Mouse (Mus musculus) liver, embryonic 12.5 days (tissue): ENCODE data around the gene Lyst. TPM values are rescaled to one million over a fixed set of nuclear protein-coding genes. Genes with fewer than 3 reads are reported as not detected.
A peak's percentile ranks its signal among the peaks of the same experiment; 100 is the strongest.
"Not testable (repeated sequence)": the region's sequence is repeated elsewhere in the genome, so short reads cannot be mapped to it uniquely, and the experiment has no call there.

Experiments
- ATAC-seq: fragments of 200-750 bp; cut with Nextera tagmentation; 2 replicates; pipeline ENCODE4 v1.8.0; 2017; ENCODE audit warnings: moderate number of reproducible peaks, mild to moderate bottlenecking, moderate library complexity
- H3K27ac ChIP-seq: fragments of 300-500 bp; sonication (generic); 2 replicates; pipeline ENCODE4 v1.5.1; 2016; ENCODE audit warnings: mild to moderate bottlenecking
- H3K27me3 ChIP-seq: fragments of 300-500 bp; sonication (generic); replicated peaks from 2 replicates; pipeline ENCODE4 v1.6.1; 2016; ENCODE audit warnings: mild to moderate bottlenecking, moderate library complexity
- H3K36me3 ChIP-seq: fragments of 300-500 bp; sonication (generic); 2 replicates; pipeline ENCODE4 v1.6.1; 2016; ENCODE audit warnings: mild to moderate bottlenecking, moderate library complexity
- H3K4me1 ChIP-seq: fragments of 300-500 bp; sonication (generic); 2 replicates; pipeline ENCODE4 v1.6.1; 2016
- H3K4me2 ChIP-seq: fragments of 300-500 bp; sonication (generic); 2 replicates; pipeline ENCODE4 v1.6.1; 2016; ENCODE audit warnings: mild to moderate bottlenecking, moderate library complexity
- H3K4me3 ChIP-seq: fragments of 300-500 bp; sonication (generic); 2 replicates; pipeline ENCODE4 v1.5.1; 2016; ENCODE audit warnings: mild to moderate bottlenecking, moderate library complexity
- H3K9ac ChIP-seq: fragments of 300-500 bp; sonication (generic); 2 replicates; pipeline ENCODE4 v1.6.1; 2016; ENCODE audit warnings: mild to moderate bottlenecking, moderate library complexity
- H3K9me3 ChIP-seq: fragments of 300-500 bp; sonication (generic); replicated peaks from 2 replicates; pipeline ENCODE4 v1.6.1; 2016; ENCODE audit warnings: mild to moderate bottlenecking, moderate library complexity
- WGBS: fragments of 180-500 bp; shearing (Covaris S2); methylation state at CpG from one replicate; pipeline ENCODE4 v1.1.7; 2016; ENCODE audit not compliant: insufficient replicate concordance; 5-methylcytosine and 5-hydroxymethylcytosine counted together
- polyA plus RNA-seq: library from polyadenylated mRNA; unstranded; fragments of >200 nt; fragmentation: Nextera tagmentation; extraction: Ambion mirVana; gene quantifications from 2 replicates; pipeline ENCODE4 v1.2.1, GENCODE M21; 2016

The Lyst gene
- polyA plus RNA-seq, 1 experiment from 2014 or later = 1.9 TPM

- Histone ChIP-seq H3K4me3 (no peak overlapping the region), H3K9ac (no peak overlapping the region), H3K27me3 (no peaks in the 10 kb centered on the region), H3K4me2 (no peak overlapping the region), H3K9me3 (no peaks in the 10 kb centered on the region), H3K4me1 (no peaks in the 10 kb centered on the region), H3K27ac (no peak overlapping the region), H3K36me3 (0 out of 2 replicates have a peak, but pooled peaks cover 11% of the 10 kb centered on the region)
- ATAC-seq = no peak
- WGBS = 81% methylated on average over 3 of the region's 3 CpGs
Observed at GRCm38 (mm10) chr13:13655453-13655852, 65.3 kb downstream of the Lyst start.

DNA sequence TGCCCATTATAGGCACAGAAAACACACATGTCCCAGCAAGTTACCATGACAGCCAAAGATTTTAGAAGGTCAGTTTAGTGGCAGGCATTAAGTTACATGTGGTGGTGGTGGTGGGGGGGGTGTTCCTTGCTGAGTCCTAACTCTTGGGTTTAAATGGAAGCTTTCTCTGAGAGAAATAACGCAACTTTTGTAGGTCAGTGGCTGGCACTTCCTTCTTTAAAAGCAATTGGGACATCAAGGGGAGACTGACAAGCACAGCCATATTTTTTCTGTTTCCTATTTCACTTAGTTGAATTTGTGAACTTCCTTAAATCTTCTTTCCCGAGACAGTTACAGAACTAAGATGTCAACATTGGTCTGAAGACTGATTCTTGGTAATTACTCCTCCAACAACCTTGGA is 75.9 kb downstream of the Lyst start:
- H3K36me3 ChIP-seq = peaks cover 10% of the 10 kb centered on the region
- ATAC-seq, H3K9me3 ChIP-seq, H3K9ac ChIP-seq, H3K4me2 ChIP-seq, H3K27me3 ChIP-seq, H3K4me1 ChIP-seq, H3K4me3 ChIP-seq, H3K27ac ChIP-seq: not testable (repeated sequence)
- 55% methylated on average over 2 of the region's 2 CpGs for WGBS

GRCm38 (mm10) chr13:13670669-13671068 is 80.5 kb downstream of the Lyst start:
- WGBS = 60% methylated on average over 5 of the region's 5 CpGs
- Histone ChIP-seq H3K9me3 (no peaks in the 10 kb centered on the region), H3K27me3 (no peaks in the 10 kb centered on the region), H3K27ac (no peak overlapping the region), H3K9ac (no peak overlapping the region), H3K4me1 (no peaks in the 10 kb centered on the region), H3K36me3 (peaks cover 18% of the 10 kb centered on the region), H3K4me3 (no peak overlapping the region), H3K4me2 (no peak overlapping the region)
- ATAC-seq = no peak

DNA sequence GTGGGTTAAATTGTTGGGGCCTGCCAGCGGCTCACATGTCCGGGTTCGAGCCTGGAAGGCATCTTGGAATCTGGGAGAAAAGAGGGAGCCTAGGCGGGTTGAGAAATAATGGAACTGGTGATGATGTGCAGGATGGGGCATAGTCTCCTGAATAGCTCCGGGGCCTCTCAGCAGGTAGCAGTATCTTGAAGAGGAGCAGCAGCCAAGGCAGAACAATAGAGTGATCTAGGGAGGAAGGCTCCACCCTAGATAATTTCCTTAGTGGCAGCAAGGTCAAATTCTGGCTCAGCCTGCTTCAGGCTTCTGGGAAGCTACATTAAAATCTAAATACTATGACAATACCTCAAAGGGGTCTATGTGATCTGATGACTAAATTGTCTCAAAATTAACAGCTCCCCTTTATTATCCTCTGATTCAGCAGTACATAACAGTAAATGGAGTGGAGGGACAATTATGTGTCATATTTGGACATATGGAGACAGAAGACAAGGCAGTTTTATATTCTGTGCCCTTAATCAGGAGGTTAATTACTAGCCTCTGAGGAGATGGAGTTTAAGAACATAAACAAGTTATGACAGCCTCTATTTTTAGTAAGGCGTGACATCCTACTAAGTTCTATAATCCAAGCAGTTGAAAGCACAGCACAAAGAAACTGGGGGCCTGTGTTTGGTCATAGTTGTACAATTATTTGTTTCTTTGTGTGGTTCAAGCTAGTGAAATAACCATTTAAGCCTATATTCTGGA is 81.6 kb downstream of the Lyst start:
- Histone ChIP-seq H3K4me1 (no peaks in the 10 kb centered on the region), H3K36me3 (peaks cover 18% of the 10 kb centered on the region), H3K27me3 (no peaks in the 10 kb centered on the region), H3K27ac (no peak overlapping the region), H3K4me2 (no peak overlapping the region), H3K9me3 (no peaks in the 10 kb centered on the region), H3K4me3 (no peak overlapping the region), H3K9ac (no peak overlapping the region)
- ATAC-seq = no peak
- WGBS = 58% methylated on average over 6 of the region's 6 CpGs

DNA sequence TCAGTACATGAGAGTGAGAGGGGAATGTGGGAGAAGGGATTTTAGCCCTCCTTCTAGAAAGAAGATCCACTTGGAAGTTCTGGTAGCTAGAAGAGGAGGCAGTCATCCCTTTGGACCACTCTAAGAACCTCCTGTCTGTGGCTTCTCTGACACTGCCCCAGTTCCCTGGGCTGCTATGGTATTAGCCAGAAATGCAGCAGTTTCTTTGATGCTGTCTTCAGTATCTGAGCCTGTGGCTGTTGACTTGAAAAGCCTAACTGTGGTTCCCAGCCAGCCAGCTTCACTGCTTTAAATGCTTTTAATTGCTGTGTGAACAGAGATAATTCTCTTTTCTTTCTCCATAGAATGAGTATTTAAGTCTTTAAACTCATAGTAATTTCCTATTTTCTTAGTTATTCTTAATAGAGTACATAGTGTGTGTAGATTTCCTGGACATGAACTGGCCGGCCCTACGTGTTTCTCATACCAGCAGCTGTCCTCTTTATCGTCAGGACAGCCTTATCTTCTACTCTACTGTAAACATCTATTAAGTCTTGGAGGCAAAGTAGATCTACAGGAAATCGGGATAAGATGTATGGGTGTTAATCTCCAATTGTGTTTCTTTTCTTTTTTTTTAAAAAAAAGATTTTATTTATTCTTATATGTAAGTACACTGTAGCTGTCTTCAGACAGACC is 84.6 kb downstream of the Lyst start:
- H3K4me3 ChIP-seq = no peak overlapping the region
- H3K36me3 ChIP-seq = peaks cover 28% of the 10 kb centered on the region
- no peaks in the 10 kb centered on the region for H3K9me3 ChIP-seq
- ATAC-seq = no peak
- no peaks in the 10 kb centered on the region for H3K27me3 ChIP-seq
- no peak overlapping the region for H3K9ac ChIP-seq
- no peaks in the 10 kb centered on the region for H3K4me1 ChIP-seq
- no peak overlapping the region for H3K4me2 ChIP-seq
- H3K27ac ChIP-seq = no peak overlapping the region
- WGBS = 68% methylated on average over 4 of the region's 4 CpGs

DNA sequence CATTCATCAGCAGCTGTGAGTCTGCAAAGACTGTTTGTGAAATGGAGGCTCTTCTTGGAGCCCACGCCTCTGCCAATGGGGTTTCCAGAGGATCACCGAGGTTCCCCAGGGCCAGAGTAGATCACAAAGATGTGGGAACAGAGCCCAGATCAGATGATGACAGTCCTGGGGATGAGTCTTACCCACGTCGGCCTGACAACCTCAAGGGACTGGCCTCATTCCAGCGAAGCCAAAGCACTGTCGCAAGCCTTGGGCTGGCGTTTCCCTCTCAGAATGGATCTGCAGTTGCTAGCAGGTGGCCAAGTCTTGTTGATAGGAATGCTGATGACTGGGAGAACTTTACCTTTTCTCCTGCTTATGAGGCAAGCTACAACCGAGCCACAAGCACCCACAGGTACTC is 87.7 kb downstream of the Lyst start:
- Histone ChIP-seq H3K9me3 (no peaks in the 10 kb centered on the region), H3K27ac (no peak overlapping the region), H3K4me2 (no peak overlapping the region), H3K36me3 (peaks cover 16% of the 10 kb centered on the region), H3K27me3 (no peaks in the 10 kb centered on the region), H3K9ac (no peak overlapping the region), H3K4me1 (peaks cover 3% of the 10 kb centered on the region; the same call in 1 of the 2 replicates), H3K4me3 (no peak overlapping the region)
- no peak for ATAC-seq
- WGBS = 77% methylated on average over 8 of the region's 8 CpGs

- ATAC-seq = no peak
- no peak overlapping the region for H3K9ac ChIP-seq
- WGBS = 35% methylated on average over 6 of the region's 6 CpGs
- H3K36me3 ChIP-seq = peaks cover 13% of the 10 kb centered on the region
- H3K4me1 ChIP-seq = peaks cover 3% of the 10 kb centered on the region; the same call in 1 of the 2 replicates
- H3K9me3 ChIP-seq = no peaks in the 10 kb centered on the region
- H3K4me3 ChIP-seq = no peak overlapping the region
- H3K27ac ChIP-seq = no peak overlapping the region
- H3K27me3 ChIP-seq = no peaks in the 10 kb centered on the region
- no peak overlapping the region for H3K4me2 ChIP-seq
Observed at GRCm38 (mm10) chr13:13681642-13682041, 91.4 kb downstream of the Lyst start.

- H3K9me3 ChIP-seq = no peaks in the 10 kb centered on the region
- no peak for ATAC-seq
- no peak overlapping the region for H3K4me2 ChIP-seq
- H3K4me3 ChIP-seq = no peak overlapping the region
- H3K36me3 ChIP-seq = peaks cover 13% of the 10 kb centered on the region
- H3K4me1 ChIP-seq = no peaks in the 10 kb centered on the region
- H3K27ac ChIP-seq = no peak overlapping the region
- 71% methylated on average over 5 of the region's 5 CpGs for WGBS
- no peaks in the 10 kb centered on the region for H3K27me3 ChIP-seq
- no peak overlapping the region for H3K9ac ChIP-seq
Observed at GRCm38 (mm10) chr13:13703476-13703875, 113.3 kb downstream of the Lyst start.

- not testable (repeated sequence) for H3K36me3 ChIP-seq, ATAC-seq, H3K4me1 ChIP-seq, H3K4me3 ChIP-seq, H3K27ac ChIP-seq, H3K9ac ChIP-seq, H3K9me3 ChIP-seq, H3K4me2 ChIP-seq, H3K27me3 ChIP-seq
- WGBS = 82% methylated on average over 17 of the region's 17 CpGs
Observed at GRCm38 (mm10) chr13:13721435-13721834, 131.2 kb downstream of the Lyst start.

- H3K36me3 ChIP-seq = peaks cover 3% of the 10 kb centered on the region; the same call in 1 of the 2 replicates
- no peaks in the 10 kb centered on the region for H3K27me3 ChIP-seq
- no peaks in the 10 kb centered on the region for H3K9me3 ChIP-seq
- peak; percentile 52; the same call in 1 of the 2 replicates for ATAC-seq
- H3K4me1 ChIP-seq = peaks cover 10% of the 10 kb centered on the region
- no peak overlapping the region for H3K4me3 ChIP-seq
- 24% methylated on average over 3 of the region's 3 CpGs for whole genome bisulfite sequencing
- no peak overlapping the region for H3K9ac ChIP-seq
- no peak overlapping the region for H3K27ac ChIP-seq
- H3K4me2 ChIP-seq = no peak overlapping the region
Observed at GRCm38 (mm10) chr13:13723293-13723692, 133.1 kb downstream of the Lyst start.

- Histone ChIP-seq H3K9ac (no peak overlapping the region), H3K27me3 (no peaks in the 10 kb centered on the region), H3K4me1 (peaks cover 10% of the 10 kb centered on the region), H3K4me2 (no peak overlapping the region), H3K36me3 (peaks cover 3% of the 10 kb centered on the region), H3K27ac (no peak overlapping the region), H3K9me3 (no peaks in the 10 kb centered on the region), H3K4me3 (no peak overlapping the region)
- no peak for ATAC-seq
Observed at GRCm38 (mm10) chr13:13723786-13724185, 133.6 kb downstream of the Lyst start.

DNA sequence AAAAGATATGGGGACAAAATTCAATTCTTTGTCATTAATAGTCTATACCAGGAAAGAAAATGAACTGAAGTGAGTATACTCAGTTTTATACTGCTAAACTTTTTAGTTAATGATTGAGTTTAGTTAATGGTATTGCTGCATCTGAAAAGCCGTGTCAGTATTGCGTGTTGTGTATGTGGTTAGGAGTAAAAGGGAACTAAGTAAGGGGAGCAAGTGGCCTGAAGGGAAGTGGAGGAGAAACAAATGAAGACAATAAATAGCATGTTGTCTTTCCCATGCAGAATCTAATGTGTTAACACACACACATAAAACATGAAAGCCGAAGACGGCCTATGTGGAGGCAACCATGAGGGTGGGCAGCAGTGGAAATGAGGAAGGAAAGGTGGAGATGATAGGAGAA is 149.0 kb downstream of the Lyst start:
- no peak overlapping the region for H3K27ac ChIP-seq
- no peaks in the 10 kb centered on the region for H3K27me3 ChIP-seq
- H3K4me3 ChIP-seq = no peak overlapping the region
- H3K36me3 ChIP-seq = peaks cover 18% of the 10 kb centered on the region
- no peak for ATAC-seq
- H3K9me3 ChIP-seq = no peaks in the 10 kb centered on the region
- no peak overlapping the region for H3K9ac ChIP-seq
- 82% methylated on average over 4 of the region's 4 CpGs for WGBS
- no peaks in the 10 kb centered on the region for H3K4me1 ChIP-seq
- no peak overlapping the region for H3K4me2 ChIP-seq
